24 mouse cellular contexts compared by ENCODE assay signal in the genomic region with DNA sequence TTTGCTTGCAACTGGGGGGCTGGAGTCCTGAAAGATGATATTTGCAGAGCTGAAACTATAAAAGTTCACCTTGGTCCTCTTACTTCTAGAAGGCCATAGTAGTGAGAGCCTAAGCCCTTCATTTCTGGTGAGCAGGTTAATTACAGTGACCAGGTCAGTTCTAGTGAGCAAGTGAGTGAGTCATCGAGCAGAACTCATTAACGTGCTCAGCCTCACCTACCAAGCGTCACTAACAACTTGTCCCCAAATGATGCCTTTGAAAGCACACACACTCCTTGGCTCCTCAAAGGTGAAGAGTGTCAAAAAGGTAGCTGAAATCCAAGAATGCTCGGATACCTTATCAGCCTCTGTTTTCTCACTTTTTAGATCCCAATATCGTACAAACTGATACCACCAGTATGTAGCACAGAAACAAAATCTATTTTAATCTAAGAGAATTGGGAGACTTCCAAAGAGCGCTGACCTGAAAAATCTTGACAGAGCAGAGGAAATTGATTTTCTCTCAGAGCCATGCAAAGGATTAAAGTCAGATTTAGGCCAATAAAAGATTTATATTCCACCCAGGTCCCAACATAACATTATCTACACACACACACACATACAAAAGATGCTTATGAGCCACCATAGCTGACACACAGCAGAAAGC. TPM values are rescaled to one million over a fixed set of nuclear protein-coding genes. Genes with fewer than 3 reads are reported as not detected.
DNase-seq lines count a peak whose midpoint lies in the region; ATAC-seq and TF ChIP-seq lines count a peak whose summit lies in the region.
"Had no signal": no experiment of that assay in that cellular context is flagged by ENCODE, and none has a peak within 500 bp of the region (broad histone marks: within the 10 kb centered on the region; RNA-seq: fewer than 3 reads in every experiment).

No protein-coding gene starts in this region.

- no peak overlapping the region for H3K9ac ChIP-seq in limb, embryonic 14.5 days (ENCODE audit: low read depth, low read length, severe bottlenecking)
- H3K9ac ChIP-seq in hindbrain, embryonic 11.5 days (ENCODE audit: low read depth, low read length) = no peak overlapping the region
- H3K9ac ChIP-seq: embryonic facial prominence, embryonic 12.5 days; forebrain, postnatal 0 days; heart, embryonic 12.5 days; hindbrain, embryonic 12.5 days; limb, embryonic 13.5 days; liver, embryonic 15.5 days; lung, embryonic 15.5 days had no signal

- DNase-seq in heart, adult 11 months = peak; percentile 9
- DNase-seq in heart, postnatal 25 days (ENCODE audit: low spot score) = no peak
- peak; percentile 25 for DNase-seq in limb, embryonic 14.5 days (ENCODE audit: low spot score)
- no peak for DNase-seq in limb, embryonic 10.5 days (ENCODE audit: low spot score)
- peak; percentile 68 for DNase-seq in brain, adult 2 months (ENCODE audit: low read depth, low spot score)
- DNase-seq in cerebellum, adult 9-11 months = peak; percentile 42
- DNase-seq in urinary bladder, postnatal 14 days (ENCODE audit: low spot score) = no peak
- DNase-seq in hindbrain, embryonic 11.5 days (ENCODE audit: low spot score) = no peak
- DNase-seq: forebrain, postnatal 0 days; gastrocnemius, postnatal 14 days; heart, adult 18-20 months; heart, postnatal 10 days; layer of hippocampus, postnatal 36 days; lung, postnatal 36 days; thymus, postnatal 14 days had no signal

- no peaks in the 10 kb centered on the region for H3K4me1 ChIP-seq in limb, embryonic 14.5 days (ENCODE audit: control insufficient read depth, insufficient read depth, low read length)
- H3K4me1 ChIP-seq in limb, embryonic 10.5 days = no peaks in the 10 kb centered on the region
- H3K4me1 ChIP-seq in hindbrain, embryonic 11.5 days (replicated peaks; ENCODE audit: control insufficient read depth, insufficient read depth, low read length) = no peaks in the 10 kb centered on the region
- H3K4me1 ChIP-seq: embryonic facial prominence, embryonic 12.5 days; heart, embryonic 12.5 days; hindbrain, embryonic 12.5 days; limb, embryonic 13.5 days; liver, embryonic 15.5 days; lung, embryonic 15.5 days; megakaryocyte, embryonic 14.5 days had no signal

- H3K4me3 ChIP-seq in limb, embryonic 14.5 days (replicated peaks; ENCODE audit: low read length) = no peak overlapping the region
- no peak overlapping the region for H3K4me3 ChIP-seq in limb, embryonic 10.5 days
- no peak overlapping the region for H3K4me3 ChIP-seq in hindbrain, embryonic 11.5 days (ENCODE audit: low read depth, low read length)
- H3K4me3 ChIP-seq: embryonic facial prominence, embryonic 12.5 days; heart, embryonic 12.5 days; hindbrain, embryonic 12.5 days; limb, embryonic 13.5 days; liver, embryonic 15.5 days; lung, embryonic 15.5 days; megakaryocyte, embryonic 14.5 days had no signal

- TF ChIP-seq POLR2A in limb, embryonic 14.5 days (IDR thresholded peaks at IDR 0.05; ENCODE audit: borderline replicate concordance, extremely low read depth, insufficient read depth, insufficient read length) = no peak

- no peaks in the 10 kb centered on the region for H3K9me3 ChIP-seq in limb, embryonic 14.5 days (ENCODE audit: control insufficient read depth, low read length)
- H3K9me3 ChIP-seq in limb, embryonic 10.5 days (replicated peaks) = no peaks in the 10 kb centered on the region
- no peaks in the 10 kb centered on the region for H3K9me3 ChIP-seq in hindbrain, embryonic 11.5 days (ENCODE audit: control insufficient read depth, low read length)
- H3K9me3 ChIP-seq: embryonic facial prominence, embryonic 12.5 days; heart, embryonic 12.5 days; hindbrain, embryonic 12.5 days; limb, embryonic 13.5 days; liver, embryonic 15.5 days; lung, embryonic 15.5 days; megakaryocyte, embryonic 14.5 days had no signal

- ATAC-seq in limb, embryonic 14.5 days (ENCODE audit: low FRiP score, low read depth) = no peak
- ATAC-seq in hindbrain, embryonic 11.5 days (ENCODE audit: low FRiP score) = no peak
- ATAC-seq: CD4-positive, CD25-positive, alpha-beta regulatory T cell, adult 4 months; forebrain, postnatal 0 days had no signal

- H3K27ac ChIP-seq in limb, embryonic 14.5 days (replicated peaks; ENCODE audit: low read depth, low read length) = no peak overlapping the region
- no peak overlapping the region for H3K27ac ChIP-seq in limb, embryonic 10.5 days
- no peak overlapping the region for H3K27ac ChIP-seq in hindbrain, embryonic 11.5 days (ENCODE audit: low read depth, low read length)
- H3K27ac ChIP-seq: embryonic facial prominence, embryonic 12.5 days; hindbrain, embryonic 12.5 days; kidney, postnatal 0 days; limb, embryonic 13.5 days; liver, embryonic 15.5 days; lung, embryonic 15.5 days had no signal

- no peak overlapping the region for H3K4me2 ChIP-seq in limb, embryonic 14.5 days (replicated peaks; ENCODE audit: low read depth, low read length, severe bottlenecking)
- H3K4me2 ChIP-seq in hindbrain, embryonic 11.5 days (replicated peaks; ENCODE audit: low read depth, low read length) = no peak overlapping the region
- H3K4me2 ChIP-seq: embryonic facial prominence, embryonic 12.5 days; heart, embryonic 12.5 days; hindbrain, embryonic 12.5 days; limb, embryonic 13.5 days; liver, embryonic 15.5 days; lung, embryonic 15.5 days had no signal

- H3K36me3 ChIP-seq in limb, embryonic 14.5 days (ENCODE audit: control insufficient read depth, insufficient read depth, low read length) = no peaks in the 10 kb centered on the region
- no peaks in the 10 kb centered on the region for H3K36me3 ChIP-seq in limb, embryonic 10.5 days
- no peaks in the 10 kb centered on the region for H3K36me3 ChIP-seq in hindbrain, embryonic 11.5 days (ENCODE audit: control insufficient read depth, insufficient read depth, low read length)
- H3K36me3 ChIP-seq: embryonic facial prominence, embryonic 12.5 days; heart, embryonic 12.5 days; hindbrain, embryonic 12.5 days; limb, embryonic 13.5 days; liver, embryonic 15.5 days; lung, embryonic 15.5 days had no signal

- intact Hi-C loops in heart, postnatal 25 days (cut with DNase I) = no loop called here

- 62% methylated on average over 6 of the region's 6 CpGs for WGBS in limb, embryonic 14.5 days
- 87% methylated on average over 6 of the region's 6 CpGs for WGBS in limb, embryonic 10.5 days
- WGBS in hindbrain, embryonic 11.5 days = 81% methylated on average over 6 of the region's 6 CpGs

- no peaks in the 10 kb centered on the region for H3K27me3 ChIP-seq in limb, embryonic 14.5 days (ENCODE audit: control insufficient read depth, insufficient read depth, low read length)
- H3K27me3 ChIP-seq in limb, embryonic 10.5 days (ENCODE audit: low read depth, poor library complexity, severe bottlenecking) = peaks cover 60% of the 10 kb centered on the region
- H3K27me3 ChIP-seq in hindbrain, embryonic 11.5 days (ENCODE audit: control insufficient read depth, insufficient read depth, low read length) = no peaks in the 10 kb centered on the region
- H3K27me3 ChIP-seq: embryonic facial prominence, embryonic 12.5 days; heart, embryonic 12.5 days; hindbrain, embryonic 12.5 days; liver, embryonic 15.5 days had no signal

RNA-seq across cellular contexts. Expression of gene Reps2, which starts 53.2 kb away (rescaled TPM):
- 1 to 10 TPM in 1 of 2 experiments, under 1 TPM in 1; 0.88 to 1.7 TPM for total RNA-seq in heart, postnatal 25 days (2021)
- polyA plus RNA-seq in limb, embryonic 14.5 days (2012; rRNA removed) = 2.2 and 2.5 TPM in 2 replicates
- 3.2 TPM in 2 replicates for polyA plus RNA-seq in limb, embryonic 14.5 days (2014; fragmentation: Nextera tagmentation; extraction: Ambion mirVana)
- polyA plus RNA-seq in limb, embryonic 10.5 days (2016; fragmentation: Nextera tagmentation; extraction: Ambion mirVana) = 0.15 and 0.33 TPM in 2 replicates
- polyA plus RNA-seq in hindbrain, embryonic 11.5 days (2014; fragmentation: Nextera tagmentation; extraction: Ambion mirVana) = 0.82 and 1.1 TPM in 2 replicates
- polyA plus RNA-seq: CD4-positive, CD25-positive, alpha-beta regulatory T cell, adult 4 months had no signal

Comparison
In these comparisons a context has a peak if more than half of its experiments do, and no peak if none do; other contexts are left out.
1. DNase-seq: peak in heart, adult 11 months (single experiment), limb, embryonic 14.5 days (single experiment), brain, adult 2 months (single experiment) and cerebellum, adult 9-11 months (single experiment); none in heart, postnatal 25 days (single experiment), limb, embryonic 10.5 days (single experiment), urinary bladder, postnatal 14 days (single experiment) and hindbrain, embryonic 11.5 days (single experiment).